Mouse (Mus musculus) CH12.LX (cell line): ENCODE data around the gene Stk40. TPM values are rescaled to one million over a fixed set of nuclear protein-coding genes. Genes with fewer than 3 reads are reported as not detected.
A peak's percentile ranks its signal among the peaks of the same experiment; 100 is the strongest.
"Not testable (repeated sequence)": the region's sequence is repeated elsewhere in the genome, so short reads cannot be mapped to it uniquely, and the experiment has no call there.

Experiments used
- DNase-seq: peaks from one replicate; pipeline ENCODE4 v3.0.0-alpha.2; 2013; ENCODE audit errors: extremely low read depth
- H3K27ac ChIP-seq: 2 replicates; pipeline ENCODE4 v1.5.1; 2012; ENCODE audit warnings: low read depth, mild to moderate bottlenecking, control low read depth, moderate library complexity; ENCODE audit not compliant: insufficient read depth
- H3K27me3 ChIP-seq: replicated peaks from 2 replicates; pipeline ENCODE3; 2012; ENCODE audit warnings: inconsistent platforms
- H3K36me3 ChIP-seq, 2 experiments: replicated peaks in 1 of 2; 2 replicates each; pipeline versions ENCODE3 to v1.6.1; 2012; ENCODE audit warnings: inconsistent platforms in 1 of 2, low read length in 1 of 2, mild to moderate bottlenecking in 1 of 2, mixed read lengths in 1 of 2, moderate library complexity in 1 of 2; ENCODE audit not compliant: control insufficient read depth in 1 of 2, insufficient read depth in 1 of 2
- H3K4me1 ChIP-seq, 2 experiments: 2 replicates each; pipeline ENCODE4 v1.6.1; 2012; ENCODE audit warnings: inconsistent platforms in 1 of 2, moderate library complexity in 1 of 2; ENCODE audit not compliant: insufficient read depth in 2 of 2, control insufficient read depth in 1 of 2
- H3K4me2 ChIP-seq: 2 replicates; pipeline ENCODE4 v1.6.1; 2012; ENCODE audit warnings: low read depth, mild to moderate bottlenecking, control low read depth; ENCODE audit not compliant: poor library complexity, insufficient read depth, severe bottlenecking
- H3K4me3 ChIP-seq, 3 experiments: fragments of 150-350 bp in 1 of 3; sonication (generic) in 1 of 3; replicated peaks in 1 of 3; 2 replicates each; pipeline versions ENCODE3 to v1.5.1; 2011 to 2012; ENCODE audit warnings: low read depth in 2 of 3, low read length in 2 of 3, mild to moderate bottlenecking in 2 of 3, moderate library complexity in 2 of 3, control low read depth in 1 of 3, improper control_type of control experiment in 1 of 3, inconsistent platforms in 1 of 3, mixed read lengths in 1 of 3; ENCODE audit not compliant: poor library complexity in 1 of 3
- H3K79me2 ChIP-seq: replicated peaks from 2 replicates; pipeline ENCODE4 v1.6.1; 2012; ENCODE audit warnings: mild to moderate bottlenecking, moderate library complexity; ENCODE audit not compliant: control insufficient read depth, poor library complexity, insufficient read depth, severe bottlenecking; ENCODE audit errors: extremely low read depth
- H3K9ac ChIP-seq: 2 replicates; pipeline ENCODE4 v1.6.1; 2012; ENCODE audit warnings: low read depth, mild to moderate bottlenecking, control low read depth, moderate library complexity; ENCODE audit not compliant: insufficient read depth
- H3K9me3 ChIP-seq: replicated peaks from 2 replicates; pipeline ENCODE3; 2012; ENCODE audit warnings: low read length, inconsistent platforms, mixed read lengths
- BHLHE40 ChIP-seq: IDR thresholded peaks from 2 replicates; pipeline ENCODE4 v1.6.1; 2011; ENCODE audit warnings: mild to moderate bottlenecking, low read depth, low read length, improper control_type of control experiment
- CHD1 ChIP-seq: IDR thresholded peaks from 2 replicates; pipeline ENCODE4 v1.6.1; 2012; ENCODE audit warnings: low read depth, low read length, improper control_type of control experiment, inconsistent platforms
- CHD2 ChIP-seq: IDR thresholded peaks from 2 replicates; pipeline ENCODE4 v1.6.1; 2011; ENCODE audit warnings: low read length, improper control_type of control experiment
- CTCF ChIP-seq, 2 experiments: IDR thresholded peaks in 1 of 2; conservative IDR thresholded peaks in 1 of 2; 2 replicates each; pipeline ENCODE4 v1.5.1; 2011 to 2012; ENCODE audit warnings: low read depth in 2 of 2, low read length in 2 of 2, improper control_type of control experiment in 1 of 2, inconsistent platforms in 1 of 2, mild to moderate bottlenecking in 1 of 2, moderate library complexity in 1 of 2
- E2F4 ChIP-seq: IDR thresholded peaks from 2 replicates; pipeline ENCODE4 v1.6.1; 2011; ENCODE audit warnings: low read depth, low read length, improper control_type of control experiment; ENCODE audit not compliant: insufficient replicate concordance
- ELF1 ChIP-seq: IDR thresholded peaks from 2 replicates; pipeline ENCODE4 v1.6.1; 2014; ENCODE audit warnings: low read depth, mild to moderate bottlenecking, inconsistent platforms, low read length, improper control_type of control experiment
- HCFC1 ChIP-seq: IDR thresholded peaks from 2 replicates; pipeline ENCODE4 v1.6.1; 2012; ENCODE audit warnings: low read depth, mild to moderate bottlenecking, inconsistent platforms, low read length, improper control_type of control experiment
- IRF4 ChIP-seq: IDR thresholded peaks from 2 replicates; pipeline ENCODE4 v1.6.1; 2014; ENCODE audit warnings: low read depth, mild to moderate bottlenecking, inconsistent platforms, low read length, improper control_type of control experiment
- KAT2A ChIP-seq: IDR thresholded peaks from 2 replicates; pipeline ENCODE4 v1.6.1; 2012; ENCODE audit warnings: low read length, improper control_type of control experiment, inconsistent platforms; ENCODE audit not compliant: insufficient replicate concordance
- MAFK ChIP-seq: IDR thresholded peaks from 2 replicates; pipeline ENCODE4 v1.6.1; 2011; ENCODE audit warnings: low read length, improper control_type of control experiment; ENCODE audit not compliant: insufficient replicate concordance
- MAX ChIP-seq: IDR thresholded peaks from 2 replicates; pipeline ENCODE4 v1.6.1; 2011; ENCODE audit warnings: low read length, improper control_type of control experiment
- MAZ ChIP-seq: IDR thresholded peaks from 2 replicates; pipeline ENCODE4 v1.6.1; 2012; ENCODE audit warnings: low read depth, mild to moderate bottlenecking, inconsistent platforms, low read length, improper control_type of control experiment, moderate library complexity
- MEF2A ChIP-seq: IDR thresholded peaks from 2 replicates; pipeline ENCODE4 v1.6.1; 2014; ENCODE audit warnings: low read depth, mild to moderate bottlenecking, inconsistent platforms, low read length, improper control_type of control experiment, borderline replicate concordance
- MYC ChIP-seq: IDR thresholded peaks from 2 replicates; pipeline ENCODE4 v1.6.1; 2011; ENCODE audit warnings: low read depth, mild to moderate bottlenecking, improper control_type of control experiment, low read length
- NELFE ChIP-seq: IDR thresholded peaks from 2 replicates; pipeline ENCODE4 v1.6.1; 2011; ENCODE audit warnings: low read depth, low read length, improper control_type of control experiment
- NRF1 ChIP-seq: IDR thresholded peaks from 2 replicates; pipeline ENCODE4 v1.6.1; 2014; ENCODE audit warnings: low read depth, mild to moderate bottlenecking, inconsistent platforms, low read length, improper control_type of control experiment, moderate library complexity
- PAX5 ChIP-seq: IDR thresholded peaks from 2 replicates; pipeline ENCODE4 v1.6.1; 2012; ENCODE audit warnings: low read length, inconsistent platforms, mixed read lengths
- POLR2A ChIP-seq: IDR thresholded peaks from 2 replicates; pipeline ENCODE4 v1.6.1; 2011; ENCODE audit warnings: low read depth, mild to moderate bottlenecking, improper control_type of control experiment, low read length
- RAD21 ChIP-seq: IDR thresholded peaks from 2 replicates; pipeline ENCODE4 v1.6.1; 2011; ENCODE audit warnings: low read depth, mild to moderate bottlenecking, low read length, improper control_type of control experiment, moderate library complexity
- SMC3 ChIP-seq: IDR thresholded peaks from 2 replicates; pipeline ENCODE4 v1.6.1; 2011; ENCODE audit warnings: low read depth, low read length, improper control_type of control experiment
- TCF12 ChIP-seq: IDR thresholded peaks from 2 replicates; pipeline ENCODE4 v1.6.1; 2014; ENCODE audit warnings: low read depth, mild to moderate bottlenecking, inconsistent platforms, low read length, improper control_type of control experiment
- USF1 ChIP-seq: IDR thresholded peaks from 2 replicates; pipeline ENCODE4 v1.6.1; 2014; ENCODE audit warnings: low read depth, mild to moderate bottlenecking, inconsistent platforms, low read length, improper control_type of control experiment
- ZC3H11A ChIP-seq: IDR thresholded peaks from 2 replicates; pipeline ENCODE4 v1.6.1; 2012; ENCODE audit warnings: low read depth, mild to moderate bottlenecking, inconsistent platforms, low read length, improper control_type of control experiment
- ZKSCAN1 ChIP-seq: IDR thresholded peaks from 2 replicates; pipeline ENCODE4 v1.6.1; 2012; ENCODE audit warnings: low read depth, inconsistent platforms, low read length, improper control_type of control experiment, borderline replicate concordance
- ZMIZ1 ChIP-seq: IDR thresholded peaks from 2 replicates; pipeline ENCODE4 v1.6.1; 2012; ENCODE audit warnings: low read depth, mild to moderate bottlenecking, inconsistent platforms, low read length, improper control_type of control experiment
- dilution Hi-C: fragments of 300-500 bp; cut with MboI; formaldehyde crosslinking; loops from 2 replicates; pipeline ENCODE4 v1.14.3; 2020; ENCODE audit warnings: low sequenced_read_pairs; ENCODE audit not compliant: extremely low pct_unique_long_range_greater_than_20kb, extremely low pct_ligation_motif_present
- in situ Hi-C: fragments of 300-500 bp; cut with MboI; formaldehyde crosslinking; loops from 3 replicates; pipeline ENCODE4 v1.14.3; 2019; ENCODE audit warnings: low sequenced_read_pairs, low pct_ligation_motif_present, low pct_unique_long_range_greater_than_20kb, mixed read lengths
- polyA plus RNA-seq: library from polyadenylated mRNA; unstranded; fragments of >175 nt; gene quantifications from 2 replicates; pipeline ENCODE4 v1.2.1, GENCODE M21; 2012; ENCODE audit warnings: low read depth; ENCODE audit not compliant: insufficient read length
- total RNA-seq, 2 experiments: library from RNA; depleted of rRNA; stranded (reverse); fragments of 300-350 nt in 1 of 2; fragments of >200 nt in 1 of 2; gene quantifications; 2 replicates each; pipeline ENCODE4 v1.2.3; 2012 to 2014

Stk40 gene
- total and polyA plus RNA-seq, 3 experiments = 8.6 to 33.0 (median 16.4) TPM

GRCm38 (mm10) chr4:126162544-126163066 is 58.8 kb downstream of the Stk40 start:
- H3K4me1 ChIP-seq = no peaks in the 10 kb centered on the region
- no peak overlapping the region for H3K4me2 ChIP-seq
- H3K36me3 ChIP-seq = peaks cover 28 to 62% of the 10 kb centered on the region in 2 experiments
- no peaks in the 10 kb centered on the region for H3K9me3 ChIP-seq
- no peak for DNase-seq
- in situ Hi-C loops (no loop called here), dilution Hi-C loops (no loop called here)
- H3K4me3 ChIP-seq = no peak overlapping the region
- no peaks in the 10 kb centered on the region for H3K79me2 ChIP-seq
- H3K27me3 ChIP-seq = no peaks in the 10 kb centered on the region
- TF ChIP-seq CTCF (conservative IDR thresholded peaks at IDR 0.05 in 1 of 2, IDR thresholded peaks at IDR 0.05 in 1 of 2; ENCODE audit: low read depth in 2 of 2, low read length in 2 of 2) = no peak
- TF ChIP-seq E2F4 = no peak
- no peak for TF ChIP-seq CHD2
- no peak for TF ChIP-seq RAD21
- TF ChIP-seq PAX5 = no peak
- TF ChIP-seq MEF2A = no peak
- no peak for TF ChIP-seq NRF1
- TF ChIP-seq NELFE = no peak
- TF ChIP-seq KAT2A = no peak
- no peak for TF ChIP-seq MAFK
- TF ChIP-seq IRF4 = no peak
- H3K27ac ChIP-seq = no peak overlapping the region
- no peak overlapping the region for H3K9ac ChIP-seq

GRCm38 (mm10) chr4:126163067-126163659 is 59.4 kb downstream of the Stk40 start, which contains the start of gene Sh3d21:
Gene Sh3d21 (minus strand): TSS chr4:126163491.
- H3K4me2 ChIP-seq = no peak within 1 kb of the TSS
- dilution Hi-C loops (no loop called here), in situ Hi-C loops (no loop called here)

GRCm38 (mm10) chr4:126163685-126164084 is 59.9 kb downstream of the Stk40 start:
- dilution Hi-C loops = no loop called here
- no peak for DNase-seq

More at GRCm38 (mm10) chr4:126163067-126163659, 59.4 kb downstream of the Stk40 start, which contains the start of gene Sh3d21:
- TF ChIP-seq POLR2A = 0 out of 2 replicates have a peak, but pooled peaks have one; percentile 27
- TF ChIP-seq TCF12 = no peak
- Histone ChIP-seq H3K79me2 (no peaks in the 10 kb centered on the region), H3K27me3 (no peaks in the 10 kb centered on the region), H3K9ac (no peak within 1 kb of the TSS), H3K4me3 (no peak within 1 kb of the TSS), H3K27ac (no peak within 1 kb of the TSS), H3K4me1 (no peaks in the 10 kb centered on the region), H3K36me3 (peaks cover 33 to 64% of the 10 kb centered on the region in 2 experiments), H3K9me3 (no peaks in the 10 kb centered on the region)
- no peak for DNase-seq

GRCm38 (mm10) chr4:126165092-126165491 is 61.3 kb downstream of the Stk40 start:
- H3K4me3 ChIP-seq, dilution Hi-C loops, H3K79me2 ChIP-seq, H3K9me3 ChIP-seq, H3K9ac ChIP-seq, in situ Hi-C loops, DNase-seq, H3K27ac ChIP-seq, H3K4me1 ChIP-seq, H3K27me3 ChIP-seq, H3K4me2 ChIP-seq: not testable (repeated sequence)
- peaks cover 48 to 74% of the 10 kb centered on the region in 2 experiments for H3K36me3 ChIP-seq

More at GRCm38 (mm10) chr4:126163685-126164084, 59.9 kb downstream of the Stk40 start:
- H3K4me1 ChIP-seq = no peaks in the 10 kb centered on the region
- H3K4me3 ChIP-seq = no peak overlapping the region
- no peak overlapping the region for H3K4me2 ChIP-seq
- no peaks in the 10 kb centered on the region for H3K27me3 ChIP-seq
- in situ Hi-C loops = no loop called here
- no peak overlapping the region for H3K27ac ChIP-seq
- TF ChIP-seq E2F4 (no peak), ELF1 (no peak), MAX (no peak), MYC (no peak), HCFC1 (no peak), POLR2A (no peak), ZKSCAN1 (no peak), CTCF (conservative IDR thresholded peaks at IDR 0.05 in 1 of 2, IDR thresholded peaks at IDR 0.05 in 1 of 2; ENCODE audit: low read depth in 2 of 2, low read length in 2 of 2) (no peak), ZC3H11A (no peak), MAZ (no peak), BHLHE40 (no peak), ZMIZ1 (no peak), CHD1 (no peak), USF1 (no peak), SMC3 (no peak), IRF4 (no peak)
- H3K9me3 ChIP-seq = no peaks in the 10 kb centered on the region
- no peak overlapping the region for H3K9ac ChIP-seq
- H3K79me2 ChIP-seq = no peaks in the 10 kb centered on the region
- peaks cover 37 to 65% of the 10 kb centered on the region in 2 experiments for H3K36me3 ChIP-seq
